Mouse (Mus musculus) MEL (cell line): ENCODE results near the gene Irs3. TPM values are rescaled to one million over a fixed set of nuclear protein-coding genes. Genes with fewer than 3 reads are reported as not detected.
A peak's percentile ranks its signal among the peaks of the same experiment; 100 is the strongest.

ENCODE experiments used
- DNase-seq: peaks from one replicate; pipeline ENCODE4 v3.0.0; 2011; ENCODE audit warnings: low read depth, low spot score
- H3K27ac ChIP-seq: 2 replicates; pipeline ENCODE4 v1.5.1; 2012; ENCODE audit warnings: low read depth, mild to moderate bottlenecking, control low read depth, low read length, moderate library complexity; ENCODE audit not compliant: control insufficient read depth
- H3K27me3 ChIP-seq, 2 experiments: fragments of 150-350 bp in 1 of 2; sonication (generic) in 1 of 2; 2 replicates each; pipeline ENCODE4 v1.6.1; 2012; ENCODE audit warnings: low read length in 2 of 2, mild to moderate bottlenecking in 2 of 2, improper control_type of control experiment in 1 of 2, moderate library complexity in 1 of 2; ENCODE audit not compliant: insufficient read depth in 2 of 2, control insufficient read depth in 1 of 2
- H3K36me3 ChIP-seq, 2 experiments: 2 replicates each; pipeline ENCODE4 v1.6.1; 2012 to 2014; ENCODE audit warnings: low read length in 2 of 2, improper control_type of control experiment in 1 of 2, inconsistent platforms in 1 of 2, mild to moderate bottlenecking in 1 of 2; ENCODE audit not compliant: insufficient read depth in 2 of 2, control insufficient read depth in 1 of 2
- H3K4me1 ChIP-seq, 2 experiments: fragments of 150-350 bp in 1 of 2; sonication (generic) in 1 of 2; 2 replicates each; pipeline ENCODE4 v1.6.1; 2012; ENCODE audit warnings: low read length in 2 of 2, improper control_type of control experiment in 1 of 2, mild to moderate bottlenecking in 1 of 2; ENCODE audit not compliant: insufficient read depth in 2 of 2, control insufficient read depth in 1 of 2
- H3K4me3 ChIP-seq, 2 experiments: fragments of 150-350 bp in 1 of 2; sonication (generic) in 1 of 2; 2 replicates each; pipeline ENCODE4 v1.5.1; 2012; ENCODE audit warnings: low read depth in 2 of 2, low read length in 2 of 2, mild to moderate bottlenecking in 2 of 2, moderate library complexity in 2 of 2, control low read depth in 1 of 2, improper control_type of control experiment in 1 of 2; ENCODE audit not compliant: control insufficient read depth in 1 of 2, insufficient read depth in 1 of 2
- H3K79me2 ChIP-seq: 2 replicates; pipeline ENCODE4 v1.6.1; 2012; ENCODE audit warnings: mild to moderate bottlenecking, low read length, moderate library complexity; ENCODE audit not compliant: control insufficient read depth, poor library complexity, insufficient read depth
- H3K9ac ChIP-seq: 2 replicates; pipeline ENCODE4 v1.6.1; 2012; ENCODE audit warnings: low read depth, mild to moderate bottlenecking, control low read depth, low read length, moderate library complexity; ENCODE audit not compliant: control insufficient read depth, poor library complexity, severe bottlenecking
- H3K9me3 ChIP-seq: fragments of 150-350 bp; sonication (generic); replicated peaks from 2 replicates; pipeline ENCODE4 v1.6.1; 2012; ENCODE audit warnings: mild to moderate bottlenecking, low read length, improper control_type of control experiment, moderate library complexity; ENCODE audit not compliant: insufficient read depth
- BHLHE40 ChIP-seq: IDR thresholded peaks from 2 replicates; pipeline ENCODE4 v1.6.1; 2012; ENCODE audit warnings: low read depth, mild to moderate bottlenecking, inconsistent platforms, low read length, improper control_type of control experiment, borderline replicate concordance
- CHD2 ChIP-seq: IDR thresholded peaks from 2 replicates; pipeline ENCODE4 v1.6.1; 2011; ENCODE audit warnings: low read length, improper control_type of control experiment
- CTCF ChIP-seq, 3 experiments: IDR thresholded peaks in 2 of 3; conservative IDR thresholded peaks in 1 of 3; 2 replicates each; pipeline ENCODE4 v1.5.1; 2011 to 2012; ENCODE audit warnings: low read length in 3 of 3, low read depth in 2 of 3, mild to moderate bottlenecking in 2 of 3, improper control_type of control experiment in 1 of 3, inconsistent platforms in 1 of 3, mixed read lengths in 1 of 3, moderate library complexity in 1 of 3; ENCODE audit not compliant: control insufficient read depth in 1 of 3, insufficient read depth in 1 of 3, poor library complexity in 1 of 3, severe bottlenecking in 1 of 3
- E2F4 ChIP-seq: IDR thresholded peaks from 2 replicates; pipeline ENCODE4 v1.6.1; 2011; ENCODE audit warnings: low read depth, low read length, improper control_type of control experiment, borderline replicate concordance
- ELF1 ChIP-seq: IDR thresholded peaks from 2 replicates; pipeline ENCODE4 v1.6.1; 2014; ENCODE audit warnings: low read depth, mild to moderate bottlenecking, inconsistent platforms, low read length, improper control_type of control experiment, moderate library complexity
- ETS1 ChIP-seq: IDR thresholded peaks from 2 replicates; pipeline ENCODE4 v1.6.1; 2012; ENCODE audit warnings: low read depth, mild to moderate bottlenecking, inconsistent platforms, low read length, improper control_type of control experiment, moderate library complexity
- GABPA ChIP-seq: IDR thresholded peaks from 2 replicates; pipeline ENCODE4 v1.6.1; 2012; ENCODE audit warnings: low read depth, mild to moderate bottlenecking, inconsistent platforms, low read length, improper control_type of control experiment, moderate library complexity
- HCFC1 ChIP-seq: IDR thresholded peaks from 2 replicates; pipeline ENCODE4 v1.6.1; 2012; ENCODE audit warnings: low read depth, mild to moderate bottlenecking, inconsistent platforms, low read length, improper control_type of control experiment, moderate library complexity
- JUND ChIP-seq: IDR thresholded peaks from 2 replicates; pipeline ENCODE4 v1.6.1; 2011; ENCODE audit warnings: low read depth, mild to moderate bottlenecking, improper control_type of control experiment, low read length
- MAX ChIP-seq: IDR thresholded peaks from 2 replicates; pipeline ENCODE4 v1.6.1; 2011; ENCODE audit warnings: low read length, improper control_type of control experiment
- MAZ ChIP-seq: IDR thresholded peaks from 2 replicates; pipeline ENCODE4 v1.6.1; 2012; ENCODE audit warnings: low read depth, mild to moderate bottlenecking, inconsistent platforms, low read length, improper control_type of control experiment
- MXI1 ChIP-seq: IDR thresholded peaks from 2 replicates; pipeline ENCODE4 v1.6.1; 2011; ENCODE audit warnings: mild to moderate bottlenecking, low read depth, low read length, improper control_type of control experiment
- NELFE ChIP-seq: IDR thresholded peaks from 2 replicates; pipeline ENCODE4 v1.6.1; 2011; ENCODE audit warnings: low read depth, low read length, improper control_type of control experiment
- NRF1 ChIP-seq: IDR thresholded peaks from 2 replicates; pipeline ENCODE4 v1.6.1; 2014; ENCODE audit warnings: low read depth, mild to moderate bottlenecking, inconsistent platforms, low read length, improper control_type of control experiment, moderate library complexity; ENCODE audit not compliant: poor library complexity, insufficient read depth, severe bottlenecking
- POLR2A ChIP-seq, 2 experiments: IDR thresholded peaks; 2 replicates each; pipeline ENCODE4 v1.6.1; 2011 to 2012; ENCODE audit warnings: low read length in 2 of 2, mild to moderate bottlenecking in 2 of 2, control low read depth in 1 of 2, improper control_type of control experiment in 1 of 2, low read depth in 1 of 2, moderate library complexity in 1 of 2; ENCODE audit not compliant: control insufficient read depth in 1 of 2, insufficient read depth in 1 of 2, poor library complexity in 1 of 2
- POLR2AphosphoS2 ChIP-seq: IDR thresholded peaks from 2 replicates; pipeline ENCODE4 v1.6.1; 2011; ENCODE audit warnings: low read length, improper control_type of control experiment
- POLR2AphosphoS5 ChIP-seq: IDR thresholded peaks from 2 replicates; pipeline ENCODE4 v1.6.1; 2012; ENCODE audit warnings: low read depth, borderline replicate concordance, mild to moderate bottlenecking, inconsistent platforms, low read length, moderate library complexity, mixed read lengths
- RCOR1 ChIP-seq: IDR thresholded peaks from 2 replicates; pipeline ENCODE4 v1.6.1; 2012; ENCODE audit warnings: low read depth, mild to moderate bottlenecking, inconsistent platforms, low read length, improper control_type of control experiment
- SIN3A ChIP-seq: IDR thresholded peaks from 2 replicates; pipeline ENCODE4 v1.6.1; 2012; ENCODE audit warnings: low read length, improper control_type of control experiment, inconsistent platforms
- SMC3 ChIP-seq: IDR thresholded peaks from 2 replicates; pipeline ENCODE4 v1.6.1; 2011; ENCODE audit warnings: low read depth, low read length, improper control_type of control experiment
- TBP ChIP-seq: IDR thresholded peaks from 2 replicates; pipeline ENCODE4 v1.8.0; 2011; ENCODE audit warnings: low read depth, low read length, improper control_type of control experiment
- TCF12 ChIP-seq: IDR thresholded peaks from 2 replicates; pipeline ENCODE4 v1.6.1; 2014; ENCODE audit warnings: low read depth, mild to moderate bottlenecking, inconsistent platforms, low read length, improper control_type of control experiment, moderate library complexity
- UBTF ChIP-seq: IDR thresholded peaks from 2 replicates; pipeline ENCODE4 v1.6.1; 2012; ENCODE audit warnings: low read depth, mild to moderate bottlenecking, inconsistent platforms, low read length, improper control_type of control experiment, moderate library complexity, borderline replicate concordance; ENCODE audit not compliant: insufficient read depth
- USF1 ChIP-seq: IDR thresholded peaks from 2 replicates; pipeline ENCODE4 v1.6.1; 2014; ENCODE audit warnings: low read depth, mild to moderate bottlenecking, inconsistent platforms, low read length, improper control_type of control experiment, moderate library complexity
- ZC3H11A ChIP-seq: IDR thresholded peaks from 2 replicates; pipeline ENCODE4 v1.6.1; 2012; ENCODE audit warnings: low read depth, mild to moderate bottlenecking, inconsistent platforms, low read length, improper control_type of control experiment
- ZKSCAN1 ChIP-seq: IDR thresholded peaks from 2 replicates; pipeline ENCODE4 v1.6.1; 2012; ENCODE audit warnings: low read depth, mild to moderate bottlenecking, inconsistent platforms, low read length, improper control_type of control experiment, moderate library complexity
- ZMIZ1 ChIP-seq: IDR thresholded peaks from 2 replicates; pipeline ENCODE4 v1.6.1; 2012; ENCODE audit warnings: low read depth, mild to moderate bottlenecking, inconsistent platforms, low read length, improper control_type of control experiment, moderate library complexity
- ZNF384 ChIP-seq: IDR thresholded peaks from 2 replicates; pipeline ENCODE4 v1.6.1; 2012; ENCODE audit warnings: low read depth, mild to moderate bottlenecking, inconsistent platforms, low read length, improper control_type of control experiment
- polyA plus RNA-seq, 2 experiments: library from polyadenylated mRNA; stranded (reverse) in 1 of 2; unstranded in 1 of 2; fragments of >175 nt in 1 of 2; fragments of >200 nt in 1 of 2; gene quantifications; 2 replicates each; pipeline versions ENCODE4 v1.2.1 to v1.2.4; 2012; ENCODE audit warnings: low replicate concordance in 2 of 2, low read depth in 1 of 2; ENCODE audit not compliant: insufficient read length in 2 of 2, insufficient read depth in 1 of 2, missing spikeins in 1 of 2
- total RNA-seq: library from RNA; depleted of rRNA; stranded (reverse); fragments of 300-350 nt; gene quantifications from 2 replicates; pipeline ENCODE4 v1.2.3, GENCODE M21; 2012

The Irs3 gene
- total and polyA plus RNA-seq, 3 experiments: not detected

DNA sequence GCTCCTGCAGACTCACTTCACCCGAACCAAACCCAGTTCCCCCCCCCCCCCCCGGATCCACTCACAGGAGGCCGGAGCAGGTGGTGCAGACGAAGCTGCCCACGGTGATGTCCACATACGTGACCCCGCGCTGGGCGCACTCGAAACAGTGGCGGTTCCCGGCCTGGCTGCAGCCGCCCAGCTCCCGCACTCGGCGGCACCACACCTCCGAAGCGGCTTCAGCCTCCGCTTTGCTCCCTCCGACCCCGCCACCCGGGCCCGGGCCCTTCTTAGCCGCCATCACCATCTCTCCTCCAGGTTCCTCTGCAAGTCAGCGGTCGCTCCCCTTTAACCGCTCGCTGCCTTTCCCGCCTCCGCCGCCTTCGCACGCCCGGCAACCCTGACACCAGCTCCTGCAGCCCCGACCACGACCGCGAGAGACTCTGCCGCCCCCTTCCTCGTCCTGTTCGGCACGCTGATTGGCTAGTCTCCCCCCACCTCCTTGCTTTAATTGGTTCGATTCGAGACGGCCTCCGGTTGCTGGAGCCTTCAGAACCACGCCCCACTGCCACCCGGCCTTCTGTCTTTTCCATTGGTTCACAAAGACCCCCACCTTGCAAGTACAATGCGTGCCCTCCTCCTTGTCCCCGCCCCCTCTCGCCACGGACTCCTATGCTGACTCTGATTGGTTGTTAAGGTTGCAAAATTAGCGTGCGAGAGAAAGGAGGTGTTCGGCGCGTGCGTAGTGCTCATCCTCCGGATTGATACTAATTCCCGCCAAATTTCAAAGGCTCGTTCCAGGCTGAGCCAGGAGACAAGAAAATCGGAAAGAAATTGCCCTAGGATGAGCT lies 39.0 kb upstream of the Irs3 start, which contains the start of gene Agfg2:
TSS of gene Agfg2 (minus strand) at position 433 of the 830 bp plus-strand sequence.
- peak; percentile 90 for TF ChIP-seq MAX
- TF ChIP-seq NRF1: peak; percentile 77
- TF ChIP-seq HCFC1: peak; percentile 59
- 0 out of 2 replicates have a peak, but pooled peaks have one; percentile 48 for TF ChIP-seq UBTF
- TF ChIP-seq ZC3H11A: no peak
- TF ChIP-seq GABPA: no peak
- TF ChIP-seq SMC3: 0 out of 2 replicates have a peak, but pooled peaks have one; percentile 4
- TF ChIP-seq SIN3A: peak; percentile 81
- TF ChIP-seq ZMIZ1: peak; percentile 61; the same call in 1 of the 2 replicates
- TF ChIP-seq POLR2AphosphoS2: peak; percentile 77
- TF ChIP-seq POLR2A (IDR thresholded peaks at IDR 0.05; ENCODE audit: control insufficient read depth in 1 of 2, insufficient read depth in 1 of 2, low read depth in 1 of 2, low read length in 2 of 2, poor library complexity in 1 of 2): peak; percentile 75 to 81
- TF ChIP-seq MXI1: peak; percentile 80; the same call in 1 of the 2 replicates
- 0 out of 2 replicates have a peak, but pooled peaks have one; percentile 17 for TF ChIP-seq USF1
- no peak for TF ChIP-seq TBP
- TF ChIP-seq MAZ: peak; percentile 91; the same call in 1 of the 2 replicates
- no peak for TF ChIP-seq JUND
- TF ChIP-seq E2F4: peak; percentile 74; the same call in 1 of the 2 replicates
- peak; percentile 71 for TF ChIP-seq CHD2
- peak; percentile 45; the same call in 1 of the 2 replicates for TF ChIP-seq ELF1
- no peak for TF ChIP-seq ZKSCAN1
- TF ChIP-seq POLR2AphosphoS5: no peak
- 0 out of 2 replicates have a peak, but pooled peaks have one; percentile 17 for TF ChIP-seq ETS1
- peak; percentile 29; the same call in 1 of the 2 replicates for TF ChIP-seq TCF12
- TF ChIP-seq BHLHE40: 0 out of 2 replicates have a peak, but pooled peaks have one; percentile 56
- no peak for TF ChIP-seq CTCF (IDR thresholded peaks at IDR 0.05 in 2 of 3, conservative IDR thresholded peaks at IDR 0.05 in 1 of 3; ENCODE audit: control insufficient read depth in 1 of 3, insufficient read depth in 1 of 3, low read depth in 2 of 3, low read length in 3 of 3, poor library complexity in 1 of 3, severe bottlenecking in 1 of 3)
- no peak for TF ChIP-seq RCOR1
- TF ChIP-seq NELFE: peak; percentile 89
- no peak for TF ChIP-seq ZNF384
- peak within 1 kb of the TSS; percentile 88 for H3K27ac ChIP-seq
- H3K79me2 ChIP-seq: peaks cover 42% of the 10 kb centered on the region
- H3K9me3 ChIP-seq: no peaks in the 10 kb centered on the region
- DNase-seq: peak; percentile 100
- peak within 1 kb of the TSS; percentile 83 for H3K9ac ChIP-seq
- no peaks in the 10 kb centered on the region for H3K27me3 ChIP-seq
- peaks cover 0 to 37% of the 10 kb centered on the region in 2 experiments; a peak in 3 of 4 replicates for H3K36me3 ChIP-seq
- peaks cover 8 to 32% of the 10 kb centered on the region in 2 experiments; a peak in 3 of 4 replicates for H3K4me1 ChIP-seq
- peak within 1 kb of the TSS; percentile 63 to 91 for H3K4me3 ChIP-seq
